Mouse (Mus musculus) gastrocnemius, postnatal 10 days (tissue): ENCODE data around the gene 2010315B03Rik. TPM values are rescaled to one million over a fixed set of nuclear protein-coding genes. Genes with fewer than 3 reads are reported as not detected.

Source experiments
- total RNA-seq, 2 experiments: library from RNA; stranded (reverse); gene quantifications; 2 replicates each; pipeline ENCODE4 v1.2.3; 2021

2010315B03Rik gene
- total RNA-seq, 2 experiments from 2014 or later = 9.6 to 12.6 TPM

Other genes starting within 250 kb of the 2010315B03Rik start
- gene Ccr2, start 210.7 kb downstream of the 2010315B03Rik start, total RNA-seq = 1 to 10 TPM in 1 of 2 experiments, under 1 TPM in 1; 0.82 to 1.6 TPM
- gene Ccr5, start 191.2 kb downstream of the 2010315B03Rik start, total RNA-seq = 1 to 10 TPM in 1 of 2 experiments, under 1 TPM in 1; 0.05 to 1.7 TPM
- gene Ppp2r3d, start 164.2 kb upstream of the 2010315B03Rik start, total RNA-seq = 10 to 100 TPM; 90.6 to 95.7 TPM
- not detected for gene Gm21836, start 181.1 kb upstream of the 2010315B03Rik start, total RNA-seq